Mouse (Mus musculus): ENCODE results near the gene Bcl9l. TPM values are rescaled to one million over a fixed set of nuclear protein-coding genes. Genes with fewer than 3 reads are reported as not detected.
"Not testable (repeated sequence)": the region's sequence is repeated elsewhere in the genome, so short reads cannot be mapped to it uniquely, and the experiment has no call there.

Bcl9l gene
- polyA plus RNA-seq (2015; fragmentation: Nextera tagmentation; extraction: Ambion mirVana): 10.7 and 11.9 TPM in 2 replicates

- Histone ChIP-seq H3K27ac (replicated peaks) (peak within 1 kb of the TSS; percentile 98), H3K9ac (peak within 1 kb of the TSS; percentile 98), H3K4me2 (peak within 1 kb of the TSS; percentile 81), H3K4me3 (peak within 1 kb of the TSS; percentile 97), H3K36me3 (no peaks in the 10 kb centered on the region), H3K27me3 (no peaks in the 10 kb centered on the region), H3K4me1 (replicated peaks) (peaks cover 66% of the 10 kb centered on the region), H3K9me3 (no peaks in the 10 kb centered on the region)
- ATAC-seq (ENCODE audit: low FRiP score, low read depth): peak; percentile 74
- WGBS: 0% methylated on average over 21 of the region's 31 CpGs
Measured at GRCm38 (mm10) chr9:44482552-44482951, at the start of gene Bcl9l. TSS of gene Bcl9l (plus strand) at chr9:44482825.

- Histone ChIP-seq H3K4me3 (no peak overlapping the region), H3K36me3 (no peaks in the 10 kb centered on the region), H3K27me3 (no peaks in the 10 kb centered on the region), H3K9me3 (no peaks in the 10 kb centered on the region), H3K9ac (no peak overlapping the region), H3K4me2 (no peak overlapping the region), H3K27ac (replicated peaks) (no peak overlapping the region), H3K4me1 (replicated peaks) (no peaks in the 10 kb centered on the region)
- ATAC-seq (ENCODE audit: low FRiP score, low read depth): no peak
- WGBS: 84% methylated on average over 6 of the region's 6 CpGs
Measured at GRCm38 (mm10) chr9:44435747-44436146, 46.9 kb upstream of the Bcl9l start.

- WGBS: 77% methylated on average over 19 of the region's 19 CpGs
- Histone ChIP-seq H3K27me3 (no peaks in the 10 kb centered on the region), H3K4me1 (replicated peaks) (no peaks in the 10 kb centered on the region), H3K9me3 (no peaks in the 10 kb centered on the region), H3K36me3 (no peaks in the 10 kb centered on the region), H3K4me3 (no peak within 1 kb of the TSS), H3K4me2 (no peak within 1 kb of the TSS), H3K9ac (no peak within 1 kb of the TSS), H3K27ac (replicated peaks) (no peak within 1 kb of the TSS)
- no peak for ATAC-seq (ENCODE audit: low FRiP score, low read depth)
Measured at GRCm38 (mm10) chr9:44440961-44441360, 41.7 kb upstream of the Bcl9l start, which contains the start of gene Foxr1. TSS of gene Foxr1 (minus strand) at chr9:44441136.

- 87% methylated on average over 7 of the region's 7 CpGs for WGBS
- H3K4me2 ChIP-seq; ATAC-seq (ENCODE audit: low FRiP score, low read depth): not testable (repeated sequence)
Measured at GRCm38 (mm10) chr9:44444402-44445025, 38.1 kb upstream of the Bcl9l start.

DNA sequence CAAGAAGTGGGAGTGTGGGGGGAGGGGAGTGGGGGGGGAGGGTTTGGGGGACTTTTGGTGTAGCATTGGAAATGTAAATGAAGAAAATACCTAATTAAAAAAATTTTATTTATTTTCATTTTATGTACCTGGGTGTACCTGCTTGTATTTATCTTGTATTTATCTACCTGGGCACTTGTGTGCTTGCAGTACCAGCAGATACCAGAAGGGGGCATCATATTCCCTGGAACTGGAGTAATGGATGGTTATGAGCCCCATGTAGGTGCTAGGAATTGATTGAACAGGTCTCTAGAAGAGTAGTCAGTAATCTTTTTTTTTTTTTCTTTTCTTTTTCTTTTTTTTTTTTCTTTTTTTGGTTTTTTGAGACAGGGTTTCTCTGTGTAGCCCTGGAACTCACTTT, 32.2 kb upstream of the Bcl9l start:
- Histone ChIP-seq H3K9me3 (no peaks in the 10 kb centered on the region), H3K27me3 (no peaks in the 10 kb centered on the region; the same call in 1 of the 2 replicates), H3K4me3 (no peak overlapping the region), H3K4me1 (replicated peaks) (peaks cover 7% of the 10 kb centered on the region), H3K36me3 (no peaks in the 10 kb centered on the region), H3K4me2 (no peak overlapping the region), H3K27ac (replicated peaks) (no peak overlapping the region), H3K9ac (no peak overlapping the region)
- no peak for ATAC-seq (ENCODE audit: low FRiP score, low read depth)

More at GRCm38 (mm10) chr9:44444402-44445025, 38.1 kb upstream of the Bcl9l start:
- not testable (repeated sequence) for H3K36me3 ChIP-seq; H3K9me3 ChIP-seq; H3K4me1 ChIP-seq (replicated peaks); H3K27ac ChIP-seq (replicated peaks); H3K9ac ChIP-seq; H3K27me3 ChIP-seq; H3K4me3 ChIP-seq

- no peaks in the 10 kb centered on the region for H3K36me3 ChIP-seq
- no peaks in the 10 kb centered on the region for H3K9me3 ChIP-seq
- WGBS: 11% methylated on average over 14 of the region's 14 CpGs
- H3K9ac ChIP-seq: no peak overlapping the region
- H3K4me1 ChIP-seq (replicated peaks): peaks cover 40% of the 10 kb centered on the region
- ATAC-seq (ENCODE audit: low FRiP score, low read depth): peak; percentile 75
- no peaks in the 10 kb centered on the region; the same call in 1 of the 2 replicates for H3K27me3 ChIP-seq
- no peak overlapping the region for H3K27ac ChIP-seq (replicated peaks)
- no peak overlapping the region for H3K4me3 ChIP-seq
- H3K4me2 ChIP-seq: no peak overlapping the region
Measured at GRCm38 (mm10) chr9:44454132-44454890, 28.3 kb upstream of the Bcl9l start.

- H3K9me3 ChIP-seq: no peaks in the 10 kb centered on the region
- no peak within 1 kb of the TSS for H3K27ac ChIP-seq (replicated peaks)
- H3K4me2 ChIP-seq: no peak within 1 kb of the TSS
- no peaks in the 10 kb centered on the region; the same call in 1 of the 2 replicates for H3K27me3 ChIP-seq
- H3K9ac ChIP-seq: no peak within 1 kb of the TSS
- H3K36me3 ChIP-seq: no peaks in the 10 kb centered on the region
- ATAC-seq (ENCODE audit: low FRiP score, low read depth): no peak
- WGBS: 33% methylated on average over 4 of the region's 4 CpGs
- peaks cover 40% of the 10 kb centered on the region for H3K4me1 ChIP-seq (replicated peaks)
- H3K4me3 ChIP-seq: no peak within 1 kb of the TSS
Measured at GRCm38 (mm10) chr9:44454891-44455220, 27.8 kb upstream of the Bcl9l start, which contains the start of gene Upk2. TSS of gene Upk2 (minus strand) at chr9:44454976.

GRCm38 (mm10) chr9:44457035-44457742, 25.4 kb upstream of the Bcl9l start:
- peak overlapping the region; percentile 4; the same call in 1 of the 2 replicates for H3K9ac ChIP-seq
- H3K4me2 ChIP-seq: peak overlapping the region; percentile 50
- H3K27ac ChIP-seq (replicated peaks): peak overlapping the region; percentile 87
- ATAC-seq (ENCODE audit: low FRiP score, low read depth): peak; percentile 95
- no peaks in the 10 kb centered on the region for H3K9me3 ChIP-seq
- no peaks in the 10 kb centered on the region for H3K36me3 ChIP-seq
- no peaks in the 10 kb centered on the region; the same call in 1 of the 2 replicates for H3K27me3 ChIP-seq
- peaks cover 40% of the 10 kb centered on the region for H3K4me1 ChIP-seq (replicated peaks)
- WGBS: 1% methylated on average over 11 of the region's 11 CpGs
- peak overlapping the region; percentile 12 for H3K4me3 ChIP-seq

GRCm38 (mm10) chr9:44461950-44462349, 20.7 kb upstream of the Bcl9l start:
- Histone ChIP-seq H3K9ac (no peak overlapping the region), H3K27me3 (no peaks in the 10 kb centered on the region), H3K9me3 (no peaks in the 10 kb centered on the region), H3K27ac (replicated peaks) (no peak overlapping the region), H3K36me3 (no peaks in the 10 kb centered on the region), H3K4me2 (no peak overlapping the region), H3K4me1 (replicated peaks) (peaks cover 19% of the 10 kb centered on the region), H3K4me3 (no peak overlapping the region)
- no peak for ATAC-seq (ENCODE audit: low FRiP score, low read depth)
- WGBS: 81% methylated on average over 5 of the region's 5 CpGs

DNA sequence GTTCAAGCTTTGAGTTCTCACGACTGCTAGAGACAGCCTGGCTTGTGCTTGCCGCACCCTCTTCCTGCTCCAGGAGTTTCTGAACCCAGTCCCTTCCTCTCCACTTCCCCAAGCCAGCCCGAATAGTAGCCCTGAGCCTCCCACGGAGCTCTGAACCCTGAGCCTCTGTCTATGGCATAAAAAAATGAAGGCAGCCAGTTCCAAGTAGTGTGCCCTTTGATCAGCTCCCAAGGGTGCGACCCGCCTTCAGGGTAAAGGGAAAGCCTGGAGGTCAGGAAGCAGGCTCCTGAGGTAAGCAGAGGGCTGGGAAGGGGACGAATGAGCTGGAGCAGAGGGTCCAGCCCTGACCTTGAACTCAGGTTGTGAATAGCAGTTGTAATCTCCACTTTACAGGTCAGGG, 14.4 kb upstream of the Bcl9l start:
- Histone ChIP-seq H3K4me1 (replicated peaks) (peaks cover 14% of the 10 kb centered on the region), H3K9me3 (no peaks in the 10 kb centered on the region), H3K27me3 (no peaks in the 10 kb centered on the region), H3K36me3 (no peaks in the 10 kb centered on the region), H3K4me3 (no peak overlapping the region), H3K27ac (replicated peaks) (peak overlapping the region; percentile 21; the same call in 1 of the 2 replicates), H3K9ac (no peak overlapping the region), H3K4me2 (no peak overlapping the region)
- 63% methylated on average over 7 of the region's 7 CpGs for WGBS
- ATAC-seq (ENCODE audit: low FRiP score, low read depth): no peak

- 43% methylated on average over 2 of the region's 2 CpGs for WGBS
- H3K9ac ChIP-seq: no peak overlapping the region
- H3K9me3 ChIP-seq: no peaks in the 10 kb centered on the region
- no peak overlapping the region for H3K4me3 ChIP-seq
- ATAC-seq (ENCODE audit: low FRiP score, low read depth): no peak
- no peak overlapping the region for H3K4me2 ChIP-seq
- no peaks in the 10 kb centered on the region for H3K36me3 ChIP-seq
- no peaks in the 10 kb centered on the region for H3K27me3 ChIP-seq
- peak overlapping the region; percentile 21; the same call in 1 of the 2 replicates for H3K27ac ChIP-seq (replicated peaks)
- peaks cover 14% of the 10 kb centered on the region for H3K4me1 ChIP-seq (replicated peaks)
Measured at GRCm38 (mm10) chr9:44468800-44469199, 13.8 kb upstream of the Bcl9l start.

DNA sequence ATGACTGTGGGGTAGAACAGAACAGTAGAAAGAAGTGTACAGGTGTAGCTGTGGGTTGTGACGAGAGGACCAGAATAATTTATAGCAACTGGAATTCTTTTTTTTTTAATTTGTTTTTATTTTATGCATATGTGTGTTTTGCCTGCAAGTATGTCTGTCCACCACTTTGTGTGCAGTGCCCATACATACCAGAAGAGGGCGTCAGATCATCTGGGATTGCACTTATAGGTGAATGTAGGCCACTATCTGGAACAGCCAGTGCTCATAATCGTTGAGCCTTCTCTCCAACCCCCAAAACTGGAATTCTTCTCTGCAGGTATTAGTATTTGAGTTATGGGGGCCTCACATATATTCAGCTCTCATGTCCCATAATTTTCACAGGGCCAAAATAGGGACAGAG, 9.4 kb upstream of the Bcl9l start:
- Histone ChIP-seq H3K4me3 (no peak overlapping the region), H3K27me3 (no peaks in the 10 kb centered on the region), H3K4me2 (no peak overlapping the region), H3K9me3 (no peaks in the 10 kb centered on the region), H3K36me3 (no peaks in the 10 kb centered on the region), H3K9ac (no peak overlapping the region), H3K27ac (replicated peaks) (no peak overlapping the region), H3K4me1 (replicated peaks) (peaks cover 24% of the 10 kb centered on the region)
- 65% methylated on average over 3 of the region's 3 CpGs for WGBS
- ATAC-seq (ENCODE audit: low FRiP score, low read depth): no peak
